Mouse (Mus musculus): Measurements from ENCODE around the gene Nmu. TPM values are rescaled to one million over a fixed set of nuclear protein-coding genes. Genes with fewer than 3 reads are reported as not detected.

The Nmu gene
- total and polyA plus RNA-seq, 3 experiments = not detected

DNA sequence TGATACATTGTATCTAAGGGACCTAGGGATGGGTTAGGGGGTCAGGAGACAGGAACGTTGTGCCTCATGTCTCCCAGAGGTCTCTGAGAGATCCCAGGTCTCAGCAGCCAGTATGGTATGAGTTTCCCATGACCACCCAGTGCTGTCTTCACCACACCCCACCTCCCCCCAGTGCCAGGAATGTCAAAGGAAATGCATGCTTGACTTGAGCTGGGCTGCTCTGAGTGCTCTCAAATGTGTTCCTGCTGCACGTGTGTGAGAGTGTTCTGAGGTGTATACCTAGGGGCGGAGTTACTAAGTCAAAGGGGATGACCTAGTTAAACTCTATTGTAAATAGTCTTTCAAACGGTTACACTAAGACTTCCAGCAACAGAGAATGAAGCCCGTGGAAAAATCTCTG, 1.8 kb upstream of the Nmu start:
- TF ChIP-seq BHLHE40 (IDR thresholded peaks at IDR 0.05; ENCODE audit: low read depth, low read length) (0 out of 2 replicates have a peak, but pooled peaks have one; percentile 6), ELF1 (IDR thresholded peaks at IDR 0.05; ENCODE audit: low read depth, low read length) (no peak)
- H3K4me2 ChIP-seq (ENCODE audit: insufficient read depth, low read depth, poor library complexity, severe bottlenecking) = no peak overlapping the region
- DNase-seq (ENCODE audit: extremely low read depth) = no peak
- H3K9me3 ChIP-seq (replicated peaks; ENCODE audit: low read length) = no peaks in the 10 kb centered on the region
- H3K27me3 ChIP-seq (replicated peaks) = no peaks in the 10 kb centered on the region
- peaks cover 3 to 8% of the 10 kb centered on the region in 2 experiments; a peak in 2 of 4 replicates for H3K4me1 ChIP-seq (ENCODE audit: control insufficient read depth in 1 of 2, insufficient read depth in 2 of 2)
- in situ Hi-C loops (cut with MboI; ENCODE audit: low pct_ligation_motif_present, low pct_unique_long_range_greater_than_20kb, low sequenced_read_pairs) (no loop called here), dilution Hi-C loops (cut with MboI; ENCODE audit: extremely low pct_ligation_motif_present, extremely low pct_unique_long_range_greater_than_20kb, low sequenced_read_pairs) (no loop called here)
- H3K27ac ChIP-seq (ENCODE audit: insufficient read depth, low read depth) = no peak overlapping the region
- no peaks in the 10 kb centered on the region for H3K36me3 ChIP-seq (replicated peaks in 1 of 2; ENCODE audit: control insufficient read depth in 1 of 2, insufficient read depth in 1 of 2, low read length in 1 of 2)
- no peak overlapping the region for H3K4me3 ChIP-seq (replicated peaks in 1 of 3; ENCODE audit: low read depth in 2 of 3, low read length in 2 of 3, poor library complexity in 1 of 3)
- H3K79me2 ChIP-seq (replicated peaks; ENCODE audit: control insufficient read depth, extremely low read depth, insufficient read depth, poor library complexity, severe bottlenecking) = no peaks in the 10 kb centered on the region
- H3K9ac ChIP-seq (ENCODE audit: insufficient read depth, low read depth) = no peak overlapping the region

GRCm38 (mm10) chr5:76360786-76361185, 2.8 kb downstream of the Nmu start:
- Histone ChIP-seq H3K36me3 (replicated peaks in 1 of 2; ENCODE audit: control insufficient read depth in 1 of 2, insufficient read depth in 1 of 2, low read length in 1 of 2) (no peaks in the 10 kb centered on the region), H3K27ac (ENCODE audit: insufficient read depth, low read depth) (no peak overlapping the region), H3K4me1 (ENCODE audit: control insufficient read depth in 1 of 2, insufficient read depth in 2 of 2) (no peaks in the 10 kb centered on the region), H3K79me2 (replicated peaks; ENCODE audit: control insufficient read depth, extremely low read depth, insufficient read depth, poor library complexity, severe bottlenecking) (no peaks in the 10 kb centered on the region), H3K27me3 (replicated peaks) (no peaks in the 10 kb centered on the region), H3K4me3 (replicated peaks in 1 of 3; ENCODE audit: low read depth in 2 of 3, low read length in 2 of 3, poor library complexity in 1 of 3) (no peak overlapping the region), H3K9me3 (replicated peaks; ENCODE audit: low read length) (no peaks in the 10 kb centered on the region), H3K9ac (ENCODE audit: insufficient read depth, low read depth) (no peak overlapping the region), H3K4me2 (ENCODE audit: insufficient read depth, low read depth, poor library complexity, severe bottlenecking) (no peak overlapping the region)
- no peak for DNase-seq (ENCODE audit: extremely low read depth)
- dilution Hi-C loops (cut with MboI; ENCODE audit: extremely low pct_ligation_motif_present, extremely low pct_unique_long_range_greater_than_20kb, low sequenced_read_pairs) (no loop called here), in situ Hi-C loops (cut with MboI; ENCODE audit: low pct_ligation_motif_present, low pct_unique_long_range_greater_than_20kb, low sequenced_read_pairs) (no loop called here)
- no peak for TF ChIP-seq GABPA (IDR thresholded peaks at IDR 0.05; ENCODE audit: insufficient replicate concordance, low read depth, low read length)
- TF ChIP-seq JUN (IDR thresholded peaks at IDR 0.05; ENCODE audit: insufficient read depth, low read depth, low read length) = no peak
- no peak for TF ChIP-seq ZMIZ1 (IDR thresholded peaks at IDR 0.05; ENCODE audit: low read depth, low read length)
- no peak for TF ChIP-seq ZKSCAN1 (IDR thresholded peaks at IDR 0.05; ENCODE audit: borderline replicate concordance, low read depth, low read length)
- TF ChIP-seq MAX (IDR thresholded peaks at IDR 0.05; ENCODE audit: low read length) = no peak
- no peak for TF ChIP-seq CHD2 (IDR thresholded peaks at IDR 0.05; ENCODE audit: low read length)
- no peak for TF ChIP-seq RAD21 (IDR thresholded peaks at IDR 0.05; ENCODE audit: low read depth, low read length)
- no peak for TF ChIP-seq IRF4 (IDR thresholded peaks at IDR 0.05; ENCODE audit: low read depth, low read length)
- no peak for TF ChIP-seq USF2 (conservative IDR thresholded peaks at IDR 0.05; ENCODE audit: low read depth, low read length)
- no peak for TF ChIP-seq NRF1 (IDR thresholded peaks at IDR 0.05; ENCODE audit: low read depth, low read length)
- TF ChIP-seq SIN3A (IDR thresholded peaks at IDR 0.05; ENCODE audit: low read length) = no peak
- no peak for TF ChIP-seq MAFK (IDR thresholded peaks at IDR 0.05; ENCODE audit: insufficient replicate concordance, low read length)
- TF ChIP-seq CHD1 (IDR thresholded peaks at IDR 0.05; ENCODE audit: low read depth, low read length) = no peak
- TF ChIP-seq NELFE (IDR thresholded peaks at IDR 0.05; ENCODE audit: low read depth, low read length) = no peak
- TF ChIP-seq ELF1 (IDR thresholded peaks at IDR 0.05; ENCODE audit: low read depth, low read length) = no peak
- TF ChIP-seq ETS1 (conservative IDR thresholded peaks at IDR 0.05; ENCODE audit: low read depth, low read length) = no peak
- no peak for TF ChIP-seq TBP (conservative IDR thresholded peaks at IDR 0.05; ENCODE audit: low read depth, low read length)
- no peak for TF ChIP-seq TCF12 (IDR thresholded peaks at IDR 0.05; ENCODE audit: low read depth, low read length)
- no peak for TF ChIP-seq BHLHE40 (IDR thresholded peaks at IDR 0.05; ENCODE audit: low read depth, low read length)

Data from CH12.LX (cell line).